Mouse (Mus musculus) hindbrain, embryonic 10.5 days (tissue): Measurements from ENCODE around the gene Cep295nl. TPM values are rescaled to one million over a fixed set of nuclear protein-coding genes. Genes with fewer than 3 reads are reported as not detected.

Experiments used
- DNase-seq: peaks from one replicate; pipeline ENCODE4 v3.0.0-alpha.2; 2017; ENCODE audit warnings: low spot score
- H3K27ac ChIP-seq: fragments of 300-500 bp; sonication (generic); 2 replicates; pipeline ENCODE4 v1.5.1; 2016; ENCODE audit warnings: mild to moderate bottlenecking, moderate library complexity
- H3K27me3 ChIP-seq: fragments of 300-500 bp; sonication (generic); 2 replicates; pipeline ENCODE4 v1.6.1; 2016; ENCODE audit warnings: mild to moderate bottlenecking; ENCODE audit not compliant: poor library complexity, insufficient read depth, severe bottlenecking
- H3K36me3 ChIP-seq: fragments of 300-500 bp; sonication (generic); 2 replicates; pipeline ENCODE4 v1.6.1; 2016; ENCODE audit warnings: mild to moderate bottlenecking, moderate library complexity
- H3K4me1 ChIP-seq: fragments of 300-500 bp; sonication (generic); replicated peaks from 2 replicates; pipeline ENCODE4 v1.6.1; 2016; ENCODE audit warnings: mild to moderate bottlenecking
- H3K4me3 ChIP-seq: fragments of 300-500 bp; sonication (generic); 2 replicates; pipeline ENCODE4 v1.5.1; 2016; ENCODE audit warnings: mild to moderate bottlenecking, moderate library complexity
- H3K9me3 ChIP-seq: fragments of 300-500 bp; sonication (generic); 2 replicates; pipeline ENCODE4 v1.6.1; 2016; ENCODE audit warnings: mild to moderate bottlenecking, moderate library complexity
- WGBS: fragments of 180-500 bp; shearing (Covaris S2); methylation state at CpG from one replicate; pipeline ENCODE4 v1.1.7; 2016; 5-methylcytosine and 5-hydroxymethylcytosine counted together
- polyA plus RNA-seq: library from polyadenylated mRNA; unstranded; fragments of >200 nt; fragmentation: Nextera tagmentation; extraction: Ambion mirVana; gene quantifications from 2 replicates; pipeline ENCODE4 v1.2.1, GENCODE M21; 2016

Cep295nl gene
- polyA plus RNA-seq, 1 experiment from 2014 or later: 0.21 TPM

DNA sequence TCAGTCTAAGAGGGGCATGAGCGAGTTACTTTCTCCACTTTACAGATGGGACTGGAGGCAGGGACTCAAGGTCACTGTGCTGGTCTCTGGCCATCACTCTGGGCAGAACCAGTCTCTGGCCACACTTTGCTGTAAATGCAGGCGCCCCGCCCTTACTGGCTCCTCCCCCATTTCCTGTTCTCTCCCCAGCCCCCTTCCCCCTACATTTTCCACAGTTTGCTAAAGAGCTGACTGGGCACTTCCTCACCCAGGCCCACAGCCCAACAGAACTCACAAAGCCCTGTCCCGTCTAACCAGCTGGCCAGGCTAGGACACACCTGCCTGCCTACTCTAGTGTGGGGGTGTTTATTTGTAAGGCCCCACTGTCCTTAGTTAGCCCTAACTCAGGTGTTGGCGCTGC is 6.6 kb upstream of the Cep295nl start:
- Histone ChIP-seq H3K9me3 (no peaks in the 10 kb centered on the region), H3K27me3 (peaks cover 4% of the 10 kb centered on the region), H3K4me3 (no peak overlapping the region), H3K27ac (peak overlapping the region; percentile 56), H3K36me3 (0 out of 2 replicates have a peak, but pooled peaks cover 5% of the 10 kb centered on the region), H3K4me1 (peaks cover 40% of the 10 kb centered on the region)
- DNase-seq: no peak
- WGBS: 75% methylated on average over 5 of the region's 5 CpGs

- Histone ChIP-seq H3K27me3 (no peaks in the 10 kb centered on the region), H3K4me1 (peaks cover 40% of the 10 kb centered on the region), H3K36me3 (0 out of 2 replicates have a peak, but pooled peaks cover 5% of the 10 kb centered on the region), H3K4me3 (no peak overlapping the region), H3K27ac (0 out of 2 replicates have a peak overlapping the region, but pooled peaks have one; percentile 56), H3K9me3 (no peaks in the 10 kb centered on the region)
- no peak for DNase-seq
- 81% methylated on average over 3 of the region's 3 CpGs for WGBS
Observed at GRCm38 (mm10) chr11:118348419-118348818, 6.1 kb upstream of the Cep295nl start.

- WGBS: 88% methylated on average over 12 of the region's 12 CpGs
- peaks cover 40% of the 10 kb centered on the region for H3K4me1 ChIP-seq
- H3K36me3 ChIP-seq: 0 out of 2 replicates have a peak, but pooled peaks cover 5% of the 10 kb centered on the region
- no peaks in the 10 kb centered on the region for H3K9me3 ChIP-seq
- no peak overlapping the region for H3K4me3 ChIP-seq
- no peaks in the 10 kb centered on the region for H3K27me3 ChIP-seq
- DNase-seq: no peak
- H3K27ac ChIP-seq: no peak overlapping the region
Observed at GRCm38 (mm10) chr11:118347911-118348310, 5.6 kb upstream of the Cep295nl start.

GRCm38 (mm10) chr11:118347391-118347790 is 5.1 kb upstream of the Cep295nl start:
- Histone ChIP-seq H3K27me3 (no peaks in the 10 kb centered on the region), H3K4me1 (peaks cover 44% of the 10 kb centered on the region), H3K36me3 (0 out of 2 replicates have a peak, but pooled peaks cover 2% of the 10 kb centered on the region), H3K4me3 (no peak overlapping the region), H3K27ac (no peak overlapping the region), H3K9me3 (no peaks in the 10 kb centered on the region)
- 96% methylated on average over 2 of the region's 2 CpGs for WGBS
- DNase-seq: no peak

- H3K27me3 ChIP-seq: no peaks in the 10 kb centered on the region
- H3K4me1 ChIP-seq: peaks cover 52% of the 10 kb centered on the region
- no peak overlapping the region for H3K27ac ChIP-seq
- no peaks in the 10 kb centered on the region for H3K36me3 ChIP-seq
- no peaks in the 10 kb centered on the region for H3K9me3 ChIP-seq
- no peak for DNase-seq
- no peak overlapping the region for H3K4me3 ChIP-seq
- 87% methylated on average over 8 of the region's 8 CpGs for WGBS
Observed at GRCm38 (mm10) chr11:118346395-118347096, 4.2 kb upstream of the Cep295nl start.

DNA sequence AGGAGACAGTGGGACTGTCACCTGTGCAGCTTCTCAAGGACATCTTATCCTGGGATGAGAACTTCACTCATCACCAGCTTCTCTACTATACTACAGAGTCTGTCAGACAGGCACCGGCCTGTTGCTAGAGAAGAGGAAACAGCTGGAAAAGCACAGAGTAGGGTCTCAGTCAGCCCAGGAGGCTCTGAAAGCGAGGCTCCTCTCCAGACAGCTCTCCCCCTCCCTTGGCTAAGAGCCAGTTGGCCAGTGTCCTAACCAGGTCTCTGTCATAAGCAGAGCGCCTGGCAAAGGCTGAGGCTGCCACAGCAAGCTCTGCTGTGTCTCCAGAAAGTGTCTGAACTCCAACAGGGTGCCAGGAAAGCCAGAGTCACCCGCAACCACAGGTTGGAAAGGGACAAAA is 3.4 kb upstream of the Cep295nl start:
- 79% methylated on average over 4 of the region's 4 CpGs for WGBS
- Histone ChIP-seq H3K36me3 (no peaks in the 10 kb centered on the region), H3K4me3 (no peak overlapping the region), H3K27me3 (no peaks in the 10 kb centered on the region), H3K27ac (0 out of 2 replicates have a peak overlapping the region, but pooled peaks have one; percentile 9), H3K4me1 (peaks cover 56% of the 10 kb centered on the region), H3K9me3 (no peaks in the 10 kb centered on the region)
- no peak for DNase-seq

- no peaks in the 10 kb centered on the region for H3K27me3 ChIP-seq
- DNase-seq: no peak
- no peaks in the 10 kb centered on the region for H3K36me3 ChIP-seq
- H3K9me3 ChIP-seq: no peaks in the 10 kb centered on the region
- H3K27ac ChIP-seq: 0 out of 2 replicates have a peak overlapping the region, but pooled peaks have one; percentile 5
- WGBS: 79% methylated on average over 2 of the region's 2 CpGs
- peaks cover 42% of the 10 kb centered on the region for H3K4me1 ChIP-seq
- H3K4me3 ChIP-seq: no peak overlapping the region
Observed at GRCm38 (mm10) chr11:118343629-118344028, 1.3 kb upstream of the Cep295nl start.

- no peak for DNase-seq
- Histone ChIP-seq H3K4me3 (no peak overlapping the region), H3K9me3 (no peaks in the 10 kb centered on the region), H3K27ac (no peak overlapping the region), H3K27me3 (no peaks in the 10 kb centered on the region), H3K36me3 (peaks cover 8% of the 10 kb centered on the region), H3K4me1 (peaks cover 24% of the 10 kb centered on the region)
- WGBS: 87% methylated on average over 8 of the region's 8 CpGs
Observed at GRCm38 (mm10) chr11:118337491-118338168, 4.7 kb downstream of the Cep295nl start.

- no peak overlapping the region for H3K27ac ChIP-seq
- 90% methylated on average over 17 of the region's 17 CpGs for WGBS
Observed at GRCm38 (mm10) chr11:118333431-118333830, 8.9 kb downstream of the Cep295nl start.

DNA sequence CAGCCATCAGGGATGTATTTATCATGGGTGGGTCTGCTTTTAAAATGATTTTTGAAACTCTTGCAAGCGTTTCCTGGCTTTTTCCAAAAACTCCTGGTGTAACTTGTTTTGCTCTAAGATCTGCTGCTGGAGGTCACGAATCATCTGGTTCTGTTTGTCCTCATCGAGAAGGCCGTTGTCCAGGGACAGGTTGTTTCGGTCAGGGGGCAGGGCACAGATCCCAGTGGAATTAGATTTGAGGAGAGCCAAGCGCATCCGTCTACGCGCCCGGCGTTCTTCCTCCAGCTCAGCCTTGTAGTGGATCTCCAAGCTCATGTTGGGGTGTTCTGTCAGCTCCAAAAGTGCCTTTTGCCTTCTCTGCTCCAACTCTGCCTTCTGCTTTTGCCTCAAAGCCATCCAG is 9.9 kb downstream of the Cep295nl start:
- Histone ChIP-seq H3K4me3 (no peak overlapping the region), H3K27ac (no peak overlapping the region), H3K36me3 (peaks cover 41% of the 10 kb centered on the region), H3K27me3 (no peaks in the 10 kb centered on the region), H3K4me1 (peaks cover 22% of the 10 kb centered on the region), H3K9me3 (peaks cover 3% of the 10 kb centered on the region; the same call in 1 of the 2 replicates)
- no peak for DNase-seq
- WGBS: 90% methylated on average over 11 of the region's 11 CpGs

More at GRCm38 (mm10) chr11:118333431-118333830, 8.9 kb downstream of the Cep295nl start:
- Histone ChIP-seq H3K4me1 (peaks cover 11% of the 10 kb centered on the region; the same call in 1 of the 2 replicates), H3K9me3 (peaks cover 3% of the 10 kb centered on the region; the same call in 1 of the 2 replicates), H3K27me3 (no peaks in the 10 kb centered on the region), H3K36me3 (peaks cover 40% of the 10 kb centered on the region), H3K4me3 (no peak overlapping the region)
- no peak for DNase-seq

DNA sequence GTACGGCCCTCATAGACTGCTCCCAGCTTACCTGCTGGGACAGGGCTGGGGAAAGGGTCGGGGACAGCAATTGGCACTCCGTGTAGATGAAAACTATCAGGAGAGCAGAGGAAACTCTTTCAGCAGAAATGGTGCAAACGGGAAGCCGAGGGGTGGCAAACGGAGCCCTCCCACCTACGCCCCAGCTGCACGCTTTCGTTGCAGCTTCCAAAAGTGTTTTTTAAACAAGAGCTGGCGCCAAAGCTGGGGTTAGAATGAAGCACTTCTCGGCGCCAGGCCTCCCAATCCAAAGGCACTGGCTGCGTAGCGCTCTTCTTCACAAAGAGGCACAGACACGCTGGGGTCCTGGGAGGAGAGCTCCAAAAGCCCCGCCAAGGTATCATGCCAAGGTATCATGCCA is 11.5 kb downstream of the Cep295nl start:
- no peak overlapping the region for H3K4me3 ChIP-seq
- WGBS: 95% methylated on average over 16 of the region's 16 CpGs
- no peaks in the 10 kb centered on the region for H3K27me3 ChIP-seq
- peaks cover 34% of the 10 kb centered on the region for H3K4me1 ChIP-seq
- no peak overlapping the region for H3K27ac ChIP-seq
- peaks cover 41% of the 10 kb centered on the region for H3K36me3 ChIP-seq
- peaks cover 3% of the 10 kb centered on the region; the same call in 1 of the 2 replicates for H3K9me3 ChIP-seq
- DNase-seq: no peak

DNA sequence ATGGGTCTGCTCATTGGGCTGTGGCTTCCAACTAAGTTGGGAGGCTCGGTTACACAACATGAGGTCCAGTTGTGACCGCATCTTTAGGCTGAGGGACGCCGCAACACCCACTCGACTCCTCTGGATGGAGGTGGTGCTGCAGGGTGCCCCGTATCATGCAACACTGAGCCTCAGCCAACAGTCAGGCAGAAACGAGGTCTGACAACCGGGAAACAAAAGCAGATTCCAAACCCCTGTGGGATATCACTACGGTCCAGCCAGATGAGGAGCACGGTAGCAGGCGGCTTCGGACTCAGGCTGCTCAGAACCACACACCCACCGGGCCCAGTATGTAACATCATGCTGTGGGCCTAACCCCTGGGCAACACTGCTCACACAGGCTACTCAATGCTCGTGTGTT is 11.9 kb downstream of the Cep295nl start:
- no peak overlapping the region for H3K27ac ChIP-seq
- peaks cover 34% of the 10 kb centered on the region for H3K4me1 ChIP-seq
- peaks cover 3% of the 10 kb centered on the region; the same call in 1 of the 2 replicates for H3K9me3 ChIP-seq
- H3K4me3 ChIP-seq: no peak overlapping the region
- H3K27me3 ChIP-seq: no peaks in the 10 kb centered on the region
- no peak for DNase-seq
- WGBS: 95% methylated on average over 14 of the region's 14 CpGs
- H3K36me3 ChIP-seq: peaks cover 41% of the 10 kb centered on the region

DNA sequence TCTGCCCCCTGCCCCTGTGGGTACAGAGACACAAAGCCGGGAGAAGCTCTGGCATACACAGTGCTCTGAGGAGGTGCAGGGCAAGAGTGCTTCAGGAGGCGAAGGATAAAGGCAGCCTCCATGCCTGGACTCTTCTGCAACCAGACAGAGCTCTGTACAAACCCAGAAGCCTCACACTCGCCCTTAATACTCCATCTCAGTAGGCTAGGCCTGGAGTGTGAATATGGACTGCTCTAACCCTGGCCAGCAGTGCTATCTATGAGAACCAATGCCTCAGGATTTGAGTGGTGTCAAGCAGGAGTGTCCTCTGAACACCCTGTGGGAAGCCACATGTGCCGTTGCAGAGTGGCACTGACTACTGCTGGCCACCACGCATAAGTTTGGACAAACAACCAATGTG is 13.4 kb downstream of the Cep295nl start:
- 89% methylated on average over 5 of the region's 5 CpGs for WGBS
- H3K27ac ChIP-seq: no peak overlapping the region
- H3K4me3 ChIP-seq: no peak overlapping the region
- no peak for DNase-seq
- no peaks in the 10 kb centered on the region for H3K27me3 ChIP-seq
- H3K9me3 ChIP-seq: peaks cover 3% of the 10 kb centered on the region; the same call in 1 of the 2 replicates
- H3K4me1 ChIP-seq: peaks cover 35% of the 10 kb centered on the region
- peaks cover 41% of the 10 kb centered on the region for H3K36me3 ChIP-seq
